Mouse (Mus musculus) heart, embryonic 16.5 days (tissue): Measurements from ENCODE around the gene B430305J03Rik. TPM values are rescaled to one million over a fixed set of nuclear protein-coding genes. Genes with fewer than 3 reads are reported as not detected.

Experiments
- ATAC-seq: fragments of 200-750 bp; cut with Nextera tagmentation; replicated peaks from 2 replicates; pipeline ENCODE4 v1.8.0; 2017; ENCODE audit warnings: moderate number of reproducible peaks; ENCODE audit not compliant: insufficient read depth, low FRiP score; ENCODE audit errors: extremely low read depth
- H3K27ac ChIP-seq: fragments of 300-500 bp; sonication (generic); 2 replicates; pipeline ENCODE4 v1.5.1; 2014; ENCODE audit warnings: mild to moderate bottlenecking, low read length, control low read depth, moderate library complexity
- H3K27me3 ChIP-seq: fragments of 300-500 bp; sonication (generic); 2 replicates; pipeline ENCODE4 v1.6.1; 2014; ENCODE audit warnings: low read length, mixed read lengths; ENCODE audit not compliant: control insufficient read depth, insufficient read depth
- H3K36me3 ChIP-seq: fragments of 300-500 bp; sonication (generic); 2 replicates; pipeline ENCODE4 v1.6.1; 2014; ENCODE audit not compliant: control insufficient read depth, insufficient read depth
- H3K4me1 ChIP-seq: fragments of 300-500 bp; sonication (generic); 2 replicates; pipeline ENCODE4 v1.6.1; 2014; ENCODE audit warnings: low read length, mixed read lengths; ENCODE audit not compliant: control insufficient read depth, insufficient read depth
- H3K4me2 ChIP-seq: fragments of 300-500 bp; sonication (generic); 2 replicates; pipeline ENCODE4 v1.6.1; 2014; ENCODE audit warnings: low read depth, mild to moderate bottlenecking, control low read depth, low read length
- H3K4me3 ChIP-seq: fragments of 300-500 bp; sonication (generic); 2 replicates; pipeline ENCODE4 v1.5.1; 2014; ENCODE audit warnings: mild to moderate bottlenecking, control low read depth, low read length
- H3K9ac ChIP-seq: fragments of 300-500 bp; sonication (generic); 2 replicates; pipeline ENCODE4 v1.6.1; 2014; ENCODE audit warnings: low read length, control low read depth
- H3K9me3 ChIP-seq: fragments of 300-500 bp; sonication (generic); replicated peaks from 2 replicates; pipeline ENCODE4 v1.6.1; 2016; ENCODE audit warnings: low read length; ENCODE audit not compliant: control insufficient read depth
- WGBS: fragments of 180-500 bp; shearing (Covaris S2); extraction: QIAGEN DNeasy Blood & Tissue Kit; methylation state at CpG from one replicate; pipeline ENCODE4 v1.1.7; 2014; 5-methylcytosine and 5-hydroxymethylcytosine counted together
- polyA plus RNA-seq: library from polyadenylated mRNA; unstranded; fragments of >200 nt; fragmentation: Nextera tagmentation; extraction: Ambion mirVana; gene quantifications from 2 replicates; pipeline ENCODE4 v1.2.1, GENCODE M21; 2015

Gene B430305J03Rik
- polyA plus RNA-seq, 1 experiment from 2014 or later: not detected

DNA sequence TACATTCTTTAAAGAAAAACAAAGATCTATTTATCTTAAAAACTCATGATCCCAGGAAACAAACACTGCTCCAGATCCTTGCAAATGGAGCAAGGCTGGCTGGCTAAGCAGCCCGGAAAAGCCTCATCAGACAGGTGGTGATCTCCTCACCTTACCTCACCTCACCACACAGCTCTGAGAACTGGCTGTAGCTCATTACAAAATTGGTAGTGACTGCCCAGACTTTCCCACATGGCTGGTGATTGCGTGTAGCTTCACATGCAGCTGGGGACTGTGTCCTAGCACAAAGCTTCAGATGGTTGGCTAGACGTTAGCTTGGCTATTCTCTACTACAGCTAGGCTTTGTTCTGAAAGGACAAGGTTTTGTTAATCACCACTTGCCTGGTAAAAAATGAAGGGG is 28.5 kb downstream of the B430305J03Rik start:
- Histone ChIP-seq H3K9me3 (no peaks in the 10 kb centered on the region), H3K36me3 (no peaks in the 10 kb centered on the region), H3K27ac (no peak overlapping the region), H3K4me1 (no peaks in the 10 kb centered on the region), H3K27me3 (no peaks in the 10 kb centered on the region), H3K4me3 (no peak overlapping the region), H3K4me2 (no peak overlapping the region), H3K9ac (no peak overlapping the region)
- no peak for ATAC-seq
- 73% methylated on average over 3 of the region's 3 CpGs for WGBS

DNA sequence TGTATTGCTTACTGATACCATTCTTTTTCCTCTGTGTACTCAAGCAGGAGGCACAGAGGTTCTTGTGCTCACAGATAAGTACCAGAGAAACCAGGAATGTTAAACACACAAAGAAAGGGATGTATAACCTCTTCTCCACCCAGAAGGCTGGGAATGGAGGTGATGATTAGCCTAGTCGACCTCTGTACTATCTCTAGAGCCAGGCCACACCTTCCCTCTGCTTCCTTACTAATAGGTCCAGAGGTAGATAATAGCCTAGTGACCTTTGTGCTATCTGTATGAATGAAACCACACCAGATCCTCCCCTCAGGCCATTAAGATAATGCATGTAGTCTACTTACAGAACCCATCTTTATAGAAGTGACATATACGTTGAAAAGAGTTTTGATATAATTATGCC is 29.5 kb downstream of the B430305J03Rik start:
- Histone ChIP-seq H3K4me1 (no peaks in the 10 kb centered on the region), H3K9me3 (no peaks in the 10 kb centered on the region), H3K9ac (no peak overlapping the region), H3K27me3 (no peaks in the 10 kb centered on the region), H3K4me3 (no peak overlapping the region), H3K27ac (no peak overlapping the region), H3K4me2 (no peak overlapping the region), H3K36me3 (no peaks in the 10 kb centered on the region)
- WGBS: 24% methylated on average over 2 of the region's 2 CpGs
- ATAC-seq: no peak

DNA sequence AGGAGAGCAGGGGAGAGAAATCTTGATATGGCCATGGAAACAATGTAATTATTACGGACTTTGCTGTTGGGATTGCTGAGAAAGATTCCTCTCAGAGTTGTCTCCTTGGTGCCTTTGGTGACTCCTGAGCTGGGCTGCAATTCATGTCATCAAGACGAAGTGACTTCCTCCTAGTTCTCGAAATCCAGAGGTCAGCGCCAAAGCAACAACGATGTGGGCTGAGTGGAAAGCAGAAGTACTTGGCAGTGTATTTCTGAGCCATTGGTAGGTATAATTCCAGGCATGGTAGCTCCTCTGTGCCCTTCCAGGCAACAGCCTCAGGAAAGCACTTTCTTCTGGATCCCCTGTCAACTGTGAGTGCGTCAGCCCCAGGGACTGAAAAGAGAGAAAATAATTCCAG is 44.1 kb downstream of the B430305J03Rik start:
- 66% methylated on average over 6 of the region's 6 CpGs for WGBS
- peak overlapping the region; percentile 19 for H3K4me2 ChIP-seq
- no peaks in the 10 kb centered on the region for H3K9me3 ChIP-seq
- H3K4me3 ChIP-seq: no peak overlapping the region
- no peak overlapping the region for H3K27ac ChIP-seq
- no peak overlapping the region for H3K9ac ChIP-seq
- no peak for ATAC-seq
- H3K27me3 ChIP-seq: no peaks in the 10 kb centered on the region
- H3K36me3 ChIP-seq: no peaks in the 10 kb centered on the region
- 0 out of 2 replicates have a peak, but pooled peaks cover 3% of the 10 kb centered on the region for H3K4me1 ChIP-seq

DNA sequence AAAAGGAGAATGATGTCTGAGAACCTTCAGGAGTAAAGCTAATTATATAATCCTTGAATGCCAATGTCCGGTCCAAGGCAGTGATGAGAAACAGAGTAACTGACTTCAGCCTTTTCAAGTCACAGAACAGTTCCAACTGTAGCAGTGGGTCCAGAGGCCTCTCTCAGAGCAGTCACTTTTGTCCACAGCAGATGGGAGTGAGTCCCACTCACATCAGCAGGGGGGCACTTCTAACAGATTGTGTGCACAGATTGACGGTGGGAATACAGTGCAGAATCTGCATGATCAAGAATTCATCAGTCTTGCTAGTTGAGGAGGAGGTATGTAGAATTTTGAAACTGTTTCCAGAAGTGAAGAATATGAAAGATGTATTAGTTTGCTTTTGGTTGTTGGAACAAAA is 45.7 kb downstream of the B430305J03Rik start:
- no peak overlapping the region for H3K9ac ChIP-seq
- H3K4me3 ChIP-seq: no peak overlapping the region
- WGBS: 66% methylated on average over 2 of the region's 2 CpGs
- no peaks in the 10 kb centered on the region for H3K9me3 ChIP-seq
- ATAC-seq: no peak
- H3K36me3 ChIP-seq: no peaks in the 10 kb centered on the region
- no peak overlapping the region for H3K27ac ChIP-seq
- H3K27me3 ChIP-seq: no peaks in the 10 kb centered on the region
- H3K4me2 ChIP-seq: no peak overlapping the region
- H3K4me1 ChIP-seq: 0 out of 2 replicates have a peak, but pooled peaks cover 3% of the 10 kb centered on the region

DNA sequence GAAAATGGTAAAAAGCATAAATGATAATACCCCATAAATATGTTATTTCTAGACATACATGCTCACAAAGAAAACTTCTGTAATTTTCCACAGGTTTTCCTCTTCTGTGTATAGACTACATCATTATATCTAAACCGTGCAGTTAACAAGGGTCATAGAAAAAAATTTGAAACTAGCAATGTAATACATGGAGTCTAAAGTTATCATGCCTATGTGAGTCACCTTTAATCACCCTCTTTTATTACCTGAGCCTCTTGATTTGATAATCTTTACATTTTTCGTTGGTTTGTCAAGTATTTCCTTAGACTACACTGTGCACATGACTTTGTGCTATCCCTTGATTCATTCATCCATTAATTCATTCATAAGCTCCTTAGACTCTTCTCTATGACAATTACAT is 50.7 kb downstream of the B430305J03Rik start:
- H3K36me3 ChIP-seq: no peaks in the 10 kb centered on the region
- H3K4me3 ChIP-seq: no peak overlapping the region
- H3K27ac ChIP-seq: no peak overlapping the region
- no peak overlapping the region for H3K4me2 ChIP-seq
- H3K9ac ChIP-seq: no peak overlapping the region
- no peak for ATAC-seq
- 68% methylated on average over 2 of the region's 2 CpGs for WGBS
- H3K4me1 ChIP-seq: no peaks in the 10 kb centered on the region
- H3K9me3 ChIP-seq: no peaks in the 10 kb centered on the region
- H3K27me3 ChIP-seq: no peaks in the 10 kb centered on the region

Other genes with a start within 250 kb of the B430305J03Rik start
- gene Rap2b, start 4.3 kb downstream of the B430305J03Rik start, polyA plus RNA-seq: 5.0 and 5.4 TPM in 2 replicates